Mouse (Mus musculus): ENCODE measurements around the gene Hoxa11.

GRCm38 (mm10) chr6:52235866-52236265, 9.7 kb downstream of the Hoxa11 start:
- no peak for TF ChIP-seq MAX (IDR thresholded peaks at IDR 0.05; ENCODE audit: low read depth)
- no peak for TF ChIP-seq TCF12 (IDR thresholded peaks at IDR 0.05; ENCODE audit: insufficient read depth, poor library complexity, severe bottlenecking)
- no peak for TF ChIP-seq POLR2A (IDR thresholded peaks at IDR 0.05; ENCODE audit: insufficient read length, low read depth)
- no peak for TF ChIP-seq CEBPB (IDR thresholded peaks at IDR 0.05; ENCODE audit: insufficient read depth, poor library complexity, severe bottlenecking)
- no peak for TF ChIP-seq E2F4 (IDR thresholded peaks at IDR 0.05; ENCODE audit: insufficient read depth)
- no peak for TF ChIP-seq POLR2AphosphoS2 (IDR thresholded peaks at IDR 0.05; ENCODE audit: insufficient read length, low read depth)
- TF ChIP-seq MYOG (IDR thresholded peaks at IDR 0.05; ENCODE audit: control insufficient read depth in 1 of 3, insufficient read depth in 1 of 3, insufficient read length in 2 of 3, low read depth in 2 of 3) = no peak
- no peak for TF ChIP-seq TCF3 (IDR thresholded peaks at IDR 0.05; ENCODE audit: insufficient read length, low read depth)
- no peak for TF ChIP-seq MYOD1 (IDR thresholded peaks at IDR 0.05; ENCODE audit: control insufficient read depth in 1 of 3, insufficient read length in 2 of 3, low read depth in 2 of 3)

Data from myocyte (in vitro differentiated cells).